In genomic region chr14:122230621-122231025, GRCm38 (mm10) we compare ENCODE assay signal across 11 mouse cellular contexts. TPM values are rescaled to one million over a fixed set of nuclear protein-coding genes. Genes with fewer than 3 reads are reported as not detected.
DNase-seq lines count a peak whose midpoint lies in the region; ATAC-seq and TF ChIP-seq lines count a peak whose summit lies in the region.
"Had no signal": no experiment of that assay in that cellular context is flagged by ENCODE, and none has a peak within 500 bp of the region (broad histone marks: within the 10 kb centered on the region; RNA-seq: fewer than 3 reads in every experiment).

No protein-coding gene starts in this region.

- H3K9me3 ChIP-seq in kidney, embryonic 15.5 days (replicated peaks), result no peaks in the 10 kb centered on the region
- no peaks in the 10 kb centered on the region for H3K9me3 ChIP-seq in hindbrain, embryonic 10.5 days
- H3K9me3 ChIP-seq in neural tube, embryonic 12.5 days, result no peaks in the 10 kb centered on the region
- H3K9me3 ChIP-seq in stomach, postnatal 0 days (ENCODE audit: control insufficient read depth, low read length), result no peaks in the 10 kb centered on the region

- H3K4me3 ChIP-seq in kidney, embryonic 15.5 days (replicated peaks), result no peak overlapping the region
- peak overlapping the region; percentile 10; the same call in 1 of the 2 replicates for H3K4me3 ChIP-seq in hindbrain, embryonic 10.5 days
- no peak overlapping the region for H3K4me3 ChIP-seq in neural tube, embryonic 12.5 days
- H3K4me3 ChIP-seq in stomach, postnatal 0 days (ENCODE audit: low read depth, low read length), result no peak overlapping the region

- no peak overlapping the region for H3K27ac ChIP-seq in kidney, embryonic 15.5 days
- H3K27ac ChIP-seq in hindbrain, embryonic 10.5 days, result peak overlapping the region; percentile 80
- H3K27ac ChIP-seq in neural tube, embryonic 12.5 days, result no peak overlapping the region
- H3K27ac ChIP-seq in stomach, postnatal 0 days (replicated peaks), result no peak overlapping the region
- H3K27ac ChIP-seq: liver, embryonic 14.5 days had no signal

- TF ChIP-seq CTCF in stomach, postnatal 0 days (IDR thresholded peaks at IDR 0.05; ENCODE audit: low read depth), result no peak

- 0 out of 2 replicates have a peak, but pooled peaks have one; percentile 42 for ATAC-seq in kidney, embryonic 15.5 days (replicated peaks; ENCODE audit: low FRiP score)
- peak; percentile 23 for ATAC-seq in neural tube, embryonic 12.5 days (ENCODE audit: low FRiP score, low read depth)
- ATAC-seq in stomach, postnatal 0 days (ENCODE audit: low FRiP score, low TSS enrichment), result no peak
- no peak for ATAC-seq in activated CD4-positive, CD25-positive, alpha-beta regulatory T cell, adult 4 months

- H3K4me1 ChIP-seq in kidney, embryonic 15.5 days, result peaks cover 11% of the 10 kb centered on the region; the same call in 1 of the 2 replicates
- peaks cover 52% of the 10 kb centered on the region for H3K4me1 ChIP-seq in hindbrain, embryonic 10.5 days (replicated peaks)
- peaks cover 26% of the 10 kb centered on the region for H3K4me1 ChIP-seq in neural tube, embryonic 12.5 days
- H3K4me1 ChIP-seq in stomach, postnatal 0 days (replicated peaks; ENCODE audit: control insufficient read depth, insufficient read depth), result no peaks in the 10 kb centered on the region

- H3K36me3 ChIP-seq in kidney, embryonic 15.5 days, result no peaks in the 10 kb centered on the region
- H3K36me3 ChIP-seq in hindbrain, embryonic 10.5 days, result no peaks in the 10 kb centered on the region
- H3K36me3 ChIP-seq in neural tube, embryonic 12.5 days, result no peaks in the 10 kb centered on the region
- H3K36me3 ChIP-seq in stomach, postnatal 0 days (ENCODE audit: control insufficient read depth, insufficient read depth, low read length), result no peaks in the 10 kb centered on the region

- H3K4me2 ChIP-seq in kidney, embryonic 15.5 days, result peak overlapping the region; percentile 23; the same call in 1 of the 2 replicates
- H3K4me2 ChIP-seq in neural tube, embryonic 12.5 days (replicated peaks), result peak overlapping the region; percentile 8; the same call in 1 of the 2 replicates
- H3K4me2 ChIP-seq in stomach, postnatal 0 days (replicated peaks; ENCODE audit: low read depth), result no peak overlapping the region

- no peak for TF ChIP-seq EP300 in stomach, postnatal 0 days (optimal IDR thresholded peaks at IDR 0.05)

- DNase-seq in kidney, postnatal 25 days, result no peak
- peak; percentile 91 to 94 for DNase-seq in cerebellum, postnatal 10 days
- peak; percentile 43 for DNase-seq in hindbrain, embryonic 10.5 days (ENCODE audit: low spot score)
- DNase-seq in stomach, postnatal 0 days (ENCODE audit: low spot score), result no peak
- no peak for DNase-seq in spleen, postnatal 4 days (ENCODE audit: low spot score in 2 of 2)
- DNase-seq: adrenal gland, adult 2 months; kidney, adult 11 months had no signal

- WGBS in kidney, embryonic 15.5 days, result 32% methylated on average over 14 of the region's 14 CpGs
- 31% methylated on average over 14 of the region's 14 CpGs for WGBS in hindbrain, embryonic 10.5 days
- 22% methylated on average over 14 of the region's 14 CpGs for WGBS in neural tube, embryonic 12.5 days
- WGBS in stomach, postnatal 0 days, result 57% methylated on average over 14 of the region's 14 CpGs

- peaks cover 62% of the 10 kb centered on the region for H3K27me3 ChIP-seq in kidney, embryonic 15.5 days
- H3K27me3 ChIP-seq in hindbrain, embryonic 10.5 days (ENCODE audit: insufficient read depth, poor library complexity, severe bottlenecking), result peaks cover 37% of the 10 kb centered on the region
- peaks cover 11% of the 10 kb centered on the region for H3K27me3 ChIP-seq in neural tube, embryonic 12.5 days (replicated peaks)
- no peaks in the 10 kb centered on the region for H3K27me3 ChIP-seq in stomach, postnatal 0 days (ENCODE audit: control insufficient read depth, insufficient read depth, low read length)

- no peak overlapping the region for H3K9ac ChIP-seq in kidney, embryonic 15.5 days
- no peak overlapping the region for H3K9ac ChIP-seq in neural tube, embryonic 12.5 days
- H3K9ac ChIP-seq in stomach, postnatal 0 days (ENCODE audit: low read length), result no peak overlapping the region
- H3K9ac ChIP-seq: liver, embryonic 14.5 days had no signal

RNA-seq across cellular contexts. Expression of gene Clybl, which starts 49.1 kb away (rescaled TPM):
- polyA plus RNA-seq in kidney, embryonic 15.5 days (2015; fragmentation: Nextera tagmentation; extraction: Ambion mirVana), result 25.4 and 27.2 TPM in 2 replicates
- 28.6 and 31.3 TPM in 2 replicates for polyA plus RNA-seq in hindbrain, embryonic 10.5 days (2016; fragmentation: Nextera tagmentation; extraction: Ambion mirVana)
- polyA plus RNA-seq in neural tube, embryonic 12.5 days (2016; fragmentation: Nextera tagmentation; extraction: Ambion mirVana), result 10.5 and 12.6 TPM in 2 replicates
- polyA plus RNA-seq in stomach, postnatal 0 days (2015; fragmentation: Nextera tagmentation; extraction: Ambion mirVana), result 28.8 and 35.9 TPM in 2 replicates
- polyA plus RNA-seq in activated CD4-positive, CD25-positive, alpha-beta regulatory T cell, adult 4 months (2017; shearing (Covaris generic)), result 10 to 100 TPM; 10.6 to 11.0 TPM

Comparison
In these comparisons a context has a peak if more than half of its experiments do, and no peak if none do; other contexts are left out.
1. ATAC-seq: peak in kidney, embryonic 15.5 days (single experiment) and neural tube, embryonic 12.5 days (single experiment); none in stomach, postnatal 0 days (single experiment) and activated CD4-positive, CD25-positive, alpha-beta regulatory T cell, adult 4 months (single experiment).
2. DNase-seq: peak in cerebellum, postnatal 10 days (2 of 2) and hindbrain, embryonic 10.5 days (single experiment); none in kidney, postnatal 25 days (0 of 2), stomach, postnatal 0 days (single experiment) and spleen, postnatal 4 days (0 of 2).